In genomic region chr2:21963343-21964026, GRCm38 (mm10) we compare ENCODE assay signal across 8 mouse cellular contexts.
A peak's percentile ranks its signal among the peaks of the same experiment; 100 is the strongest.
DNase-seq lines count a peak whose midpoint lies in the region; ATAC-seq and TF ChIP-seq lines count a peak whose summit lies in the region.

No protein-coding gene starts in this region.

- H3K9me3 ChIP-seq in kidney, postnatal 0 days (replicated peaks; ENCODE audit: low read length) = no peaks in the 10 kb centered on the region
- H3K9me3 ChIP-seq in forebrain, embryonic 11.5 days (ENCODE audit: control insufficient read depth, low read length) = no peaks in the 10 kb centered on the region
- H3K9me3 ChIP-seq in limb, embryonic 10.5 days (replicated peaks) = no peaks in the 10 kb centered on the region
- no peaks in the 10 kb centered on the region for H3K9me3 ChIP-seq in neural tube, embryonic 13.5 days

- H3K4me2 ChIP-seq in kidney, postnatal 0 days (ENCODE audit: low read length) = peak overlapping the region; percentile 21; the same call in 1 of the 2 replicates
- H3K4me2 ChIP-seq in forebrain, embryonic 11.5 days (ENCODE audit: low read depth, low read length, severe bottlenecking) = peak overlapping the region; percentile 19; the same call in 1 of the 2 replicates
- H3K4me2 ChIP-seq in neural tube, embryonic 13.5 days = peak overlapping the region; percentile 52

- H3K4me1 ChIP-seq in kidney, postnatal 0 days (replicated peaks; ENCODE audit: insufficient read depth, low read length) = no peaks in the 10 kb centered on the region
- H3K4me1 ChIP-seq in forebrain, embryonic 11.5 days (replicated peaks; ENCODE audit: control insufficient read depth, insufficient read depth, low read length) = peaks cover 4% of the 10 kb centered on the region; the same call in 1 of the 2 replicates
- peaks cover 15% of the 10 kb centered on the region for H3K4me1 ChIP-seq in limb, embryonic 10.5 days
- H3K4me1 ChIP-seq in neural tube, embryonic 13.5 days (replicated peaks) = peaks cover 17% of the 10 kb centered on the region

- ATAC-seq in kidney, postnatal 0 days (replicated peaks; ENCODE audit: low FRiP score, low read depth) = no peak
- peak; percentile 59 for ATAC-seq in forebrain, embryonic 11.5 days (replicated peaks; ENCODE audit: low FRiP score)
- peak; percentile 69 for ATAC-seq in neural tube, embryonic 13.5 days (ENCODE audit: low read depth)

- H3K4me3 ChIP-seq in kidney, postnatal 0 days (replicated peaks; ENCODE audit: low read depth, low read length) = no peak overlapping the region
- H3K4me3 ChIP-seq in forebrain, embryonic 11.5 days (ENCODE audit: low read depth, low read length) = no peak overlapping the region
- peak overlapping the region; percentile 22 for H3K4me3 ChIP-seq in limb, embryonic 10.5 days
- peak overlapping the region; percentile 25 for H3K4me3 ChIP-seq in neural tube, embryonic 13.5 days

- H3K36me3 ChIP-seq in kidney, postnatal 0 days (ENCODE audit: insufficient read depth, low read length) = no peaks in the 10 kb centered on the region
- no peaks in the 10 kb centered on the region for H3K36me3 ChIP-seq in forebrain, embryonic 11.5 days (ENCODE audit: control insufficient read depth, insufficient read depth, low read length)
- H3K36me3 ChIP-seq in limb, embryonic 10.5 days = no peaks in the 10 kb centered on the region
- H3K36me3 ChIP-seq in neural tube, embryonic 13.5 days = no peaks in the 10 kb centered on the region

- H3K27me3 ChIP-seq in kidney, postnatal 0 days (ENCODE audit: insufficient read depth, low read length) = no peaks in the 10 kb centered on the region
- H3K27me3 ChIP-seq in forebrain, embryonic 11.5 days (ENCODE audit: control insufficient read depth, insufficient read depth, low read length) = no peaks in the 10 kb centered on the region
- no peaks in the 10 kb centered on the region for H3K27me3 ChIP-seq in limb, embryonic 10.5 days (ENCODE audit: low read depth, poor library complexity, severe bottlenecking)
- no peaks in the 10 kb centered on the region for H3K27me3 ChIP-seq in neural tube, embryonic 13.5 days

- H3K27ac ChIP-seq in kidney, postnatal 0 days = no peak overlapping the region
- H3K27ac ChIP-seq in forebrain, embryonic 11.5 days (ENCODE audit: low read depth, low read length) = peak overlapping the region; percentile 43; the same call in 1 of the 2 replicates
- H3K27ac ChIP-seq in limb, embryonic 10.5 days = no peak overlapping the region
- H3K27ac ChIP-seq in neural tube, embryonic 13.5 days (replicated peaks) = peak overlapping the region; percentile 85

- TF ChIP-seq CTCF in kidney, postnatal 0 days (IDR thresholded peaks at IDR 0.05; ENCODE audit: low read depth) = no peak

- DNase-seq in kidney, postnatal 0 days (ENCODE audit: low spot score) = no peak
- DNase-seq in kidney, postnatal 14 days = no peak
- no peak for DNase-seq in forebrain, embryonic 11.5 days (ENCODE audit: low spot score)
- DNase-seq in limb, embryonic 10.5 days (ENCODE audit: low spot score) = no peak
- DNase-seq in frontal cortex, postnatal 36 days (ENCODE audit: low spot score in 2 of 2) = no peak
- no peak for DNase-seq in lung, postnatal 14 days
- no peak for DNase-seq in adrenal gland, adult 8-10 months

- 11% methylated on average over 7 of the region's 7 CpGs for WGBS in kidney, postnatal 0 days
- 3% methylated on average over 7 of the region's 7 CpGs for WGBS in forebrain, embryonic 11.5 days
- 8% methylated on average over 7 of the region's 7 CpGs for WGBS in limb, embryonic 10.5 days
- WGBS in neural tube, embryonic 13.5 days = 4% methylated on average over 7 of the region's 7 CpGs

- no peak overlapping the region for H3K9ac ChIP-seq in kidney, postnatal 0 days (ENCODE audit: low read depth, low read length)
- no peak overlapping the region for H3K9ac ChIP-seq in forebrain, embryonic 11.5 days (ENCODE audit: low read length)
- H3K9ac ChIP-seq in neural tube, embryonic 13.5 days = peak overlapping the region; percentile 53

Comparison
In these comparisons a context has a peak if more than half of its experiments do, and no peak if none do; other contexts are left out.
1. H3K27ac ChIP-seq: peak in forebrain, embryonic 11.5 days (single experiment) and neural tube, embryonic 13.5 days (single experiment); none in kidney, postnatal 0 days (single experiment) and limb, embryonic 10.5 days (single experiment).
2. H3K4me3 ChIP-seq: peak in limb, embryonic 10.5 days (single experiment) and neural tube, embryonic 13.5 days (single experiment); none in kidney, postnatal 0 days (single experiment) and forebrain, embryonic 11.5 days (single experiment).
3. Peak in every context shown above with its lines, with median percentiles within 50 percentile points of each other: H3K4me2 ChIP-seq.